Mouse (Mus musculus) embryo, embryonic 10.5 days (tissue): ENCODE measurements around the gene Cldn19.
A peak's percentile ranks its signal among the peaks of the same experiment; 100 is the strongest.

Experiments
- DNase-seq: peaks from one replicate; pipeline ENCODE4 v3.0.0-alpha.2; 2015; ENCODE audit warnings: low spot score

The Cldn19 gene

GRCm38 (mm10) chr4:119255351-119255750 is at the start of gene Cldn19:
TSS of gene Cldn19 (plus strand) at chr4:119255414.
- no peak for DNase-seq

- no peak for DNase-seq
These were observed 38.5 kb upstream of the Cldn19 start for GRCm38 (mm10) chr4:119216667-119217066.

DNA sequence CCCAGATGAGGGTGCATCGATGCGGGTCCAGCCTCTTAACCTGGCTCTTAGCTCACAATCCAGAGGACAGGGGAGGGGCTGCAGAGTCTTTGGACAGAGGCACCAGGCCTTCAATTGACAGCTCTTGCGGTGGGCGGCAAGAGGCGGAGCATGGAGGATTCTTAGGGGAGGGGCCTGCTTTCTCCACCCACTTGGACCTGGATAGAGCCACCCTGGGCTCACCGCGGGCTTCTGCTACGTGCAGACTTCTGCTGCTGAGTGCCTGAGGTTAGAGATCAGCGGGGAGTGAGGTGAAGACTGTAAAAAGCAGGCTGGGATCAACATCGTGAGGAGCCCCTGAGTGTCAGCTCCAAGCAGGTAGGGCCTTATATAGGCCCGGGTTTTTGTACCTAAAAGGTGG is 37.0 kb upstream of the Cldn19 start, which contains the start of gene Tmem269:
Tmem269 (minus strand) TSS at position 49 of the 400 bp plus-strand sequence.
- peak; percentile 44 for DNase-seq

DNA sequence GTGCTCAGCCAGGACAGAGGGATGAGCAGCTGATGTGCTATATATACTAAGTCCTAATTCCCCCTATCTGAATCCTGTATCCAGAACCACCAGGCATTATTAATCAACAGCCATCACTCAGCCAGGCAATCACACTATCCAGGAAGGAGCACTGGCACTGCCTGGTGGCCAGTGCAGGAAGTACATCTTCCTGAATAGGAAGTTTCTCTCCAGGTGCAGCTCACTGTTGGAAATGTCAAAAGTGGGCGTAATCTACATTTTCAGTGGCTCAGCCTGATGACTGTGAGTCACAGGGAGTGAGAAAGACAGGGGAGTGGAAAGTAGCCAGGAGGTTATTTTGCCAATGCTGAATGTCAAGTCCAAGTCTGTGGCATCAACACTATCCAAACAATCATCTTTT is 31.5 kb upstream of the Cldn19 start:
- peak; percentile 62 for DNase-seq

GRCm38 (mm10) chr4:119224534-119224933 is 30.7 kb upstream of the Cldn19 start:
- no peak for DNase-seq

DNA sequence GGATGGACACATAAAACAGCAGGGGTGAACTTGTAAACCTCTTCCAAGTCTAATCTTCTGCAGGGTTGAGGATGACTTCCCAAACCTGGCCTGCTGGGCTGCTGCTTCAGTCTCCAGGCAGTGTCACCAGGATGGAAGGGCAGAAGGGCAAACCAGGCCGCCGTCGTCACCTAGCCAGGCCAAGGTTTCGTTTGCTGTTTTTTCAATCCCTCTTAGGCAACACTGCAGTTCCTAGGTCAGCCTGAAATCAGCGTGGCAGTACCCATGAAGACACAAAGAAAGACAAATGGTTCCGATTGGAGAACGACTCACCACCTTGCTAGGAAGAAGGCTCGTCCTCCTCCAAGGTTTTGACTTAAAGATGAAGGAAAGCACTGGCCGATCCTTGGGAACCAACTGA is 29.5 kb upstream of the Cldn19 start:
- DNase-seq, result no peak

- DNase-seq, result no peak
These were observed 28.5 kb upstream of the Cldn19 start for GRCm38 (mm10) chr4:119226751-119227150.

GRCm38 (mm10) chr4:119232410-119233255 is 22.6 kb upstream of the Cldn19 start, which contains the start of the genes AU022252 and P3h1:
TSS of gene AU022252 (minus strand) at chr4:119232712.
TSS of gene P3h1 (plus strand) at chr4:119232915.
- peak; percentile 100 for DNase-seq

GRCm38 (mm10) chr4:119233256-119233901 is 21.8 kb upstream of the Cldn19 start:
- DNase-seq, result peak; percentile 83

DNA sequence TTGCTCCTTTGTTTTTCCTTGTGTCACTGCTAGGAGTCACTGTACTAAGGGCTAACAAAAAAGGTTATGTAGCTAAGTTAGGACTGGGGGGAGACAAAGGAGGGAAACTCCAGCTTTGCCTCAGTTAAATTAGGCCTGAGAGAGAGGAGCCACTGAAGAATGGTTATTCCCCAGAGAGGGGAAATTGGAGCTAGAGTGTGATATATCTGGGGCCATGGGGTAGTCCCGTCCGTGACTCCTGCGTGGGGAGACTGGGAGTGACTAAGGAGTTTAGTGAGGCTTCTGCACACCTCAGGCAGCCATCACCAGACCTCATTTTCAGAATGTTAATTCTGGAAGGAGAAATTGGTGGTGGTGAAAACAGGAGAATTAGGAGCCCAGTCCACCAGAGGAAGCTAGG is 20.9 kb upstream of the Cldn19 start:
- no peak for DNase-seq

DNA sequence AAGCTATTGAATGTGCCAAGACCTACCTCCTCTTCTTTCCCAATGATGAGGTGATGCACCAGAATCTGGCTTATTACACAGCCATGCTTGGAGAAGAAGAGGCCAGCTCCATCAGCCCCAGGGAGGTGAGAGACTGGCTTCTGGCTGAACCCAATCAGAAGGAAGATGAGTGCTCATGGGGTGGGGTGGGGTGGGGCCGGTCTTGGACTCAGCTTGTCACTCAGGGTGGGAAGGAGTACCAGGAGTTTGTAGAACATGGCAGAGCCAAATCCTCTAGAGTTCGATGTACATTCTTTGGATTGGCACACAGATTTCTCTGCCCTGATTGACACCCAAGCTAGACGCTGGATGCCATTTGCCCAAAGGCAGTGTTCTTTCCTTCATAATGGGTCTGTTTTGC is 16.6 kb upstream of the Cldn19 start:
- DNase-seq, result no peak

- DNase-seq, result peak; percentile 93
These were observed 16.0 kb upstream of the Cldn19 start for GRCm38 (mm10) chr4:119239181-119239682.

- DNase-seq, result no peak
These were observed 13.6 kb upstream of the Cldn19 start for GRCm38 (mm10) chr4:119241664-119242063.

DNA sequence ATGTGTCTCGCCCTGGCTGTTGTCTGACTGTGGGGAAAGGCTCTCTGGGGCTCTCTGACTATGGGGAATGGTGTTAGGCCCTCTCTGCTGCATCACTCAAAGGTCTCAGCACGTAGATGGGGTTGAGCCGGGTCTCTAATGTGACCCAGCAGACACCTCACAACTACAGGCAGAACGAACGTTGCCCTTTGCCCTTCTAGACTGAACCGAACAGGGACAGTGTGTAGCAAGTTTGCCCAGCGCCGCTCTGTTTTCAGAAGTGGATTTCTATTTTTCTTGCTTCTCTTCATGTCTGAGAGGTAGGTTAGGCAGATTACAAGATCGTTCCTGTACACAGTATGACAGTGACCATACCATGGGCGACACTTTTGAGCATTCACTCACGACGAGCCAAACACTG is 12.6 kb upstream of the Cldn19 start:
- DNase-seq, result no peak

- no peak for DNase-seq
These were observed 10.6 kb upstream of the Cldn19 start for GRCm38 (mm10) chr4:119244468-119245240.

DNA sequence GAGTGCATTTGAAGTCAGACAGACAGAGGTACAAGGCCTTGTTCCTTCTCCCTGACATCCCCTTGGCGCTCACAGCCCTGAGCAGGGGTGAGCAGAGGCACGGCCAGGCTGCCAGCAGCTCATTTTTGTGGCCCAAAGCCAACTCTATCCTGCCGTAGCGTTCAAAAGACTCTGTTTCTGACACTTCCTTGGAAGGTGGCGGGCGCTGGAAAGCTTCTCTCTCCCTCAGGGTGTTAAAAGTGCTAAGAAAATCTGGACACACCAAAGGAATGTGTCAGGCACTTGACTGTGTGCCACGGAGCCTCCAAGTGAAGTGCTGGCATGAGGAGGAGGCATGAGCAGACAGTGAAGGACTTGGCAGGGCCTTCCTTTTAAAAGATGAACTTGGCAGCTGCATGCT is 9.7 kb upstream of the Cldn19 start:
- no peak for DNase-seq

DNA sequence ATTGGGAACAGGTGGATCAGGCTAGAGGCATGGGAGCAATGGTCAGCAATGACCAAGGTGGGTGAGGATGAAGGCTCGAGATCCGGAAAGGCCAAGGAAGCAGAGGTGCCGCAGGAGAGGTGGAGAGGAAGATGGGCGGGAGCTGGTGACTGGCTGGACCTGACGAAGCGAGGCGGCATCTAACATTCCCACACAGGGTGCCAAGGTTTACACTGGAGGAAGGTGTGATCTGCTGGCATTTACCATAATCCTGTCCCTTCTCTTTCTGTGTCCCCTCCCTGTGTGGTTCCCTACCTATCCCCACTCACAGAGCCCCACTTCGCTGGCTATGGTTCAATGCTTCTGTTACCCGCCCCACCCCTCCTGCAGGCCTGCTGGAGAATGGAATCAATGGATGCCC is 9.3 kb upstream of the Cldn19 start:
- no peak for DNase-seq

DNA sequence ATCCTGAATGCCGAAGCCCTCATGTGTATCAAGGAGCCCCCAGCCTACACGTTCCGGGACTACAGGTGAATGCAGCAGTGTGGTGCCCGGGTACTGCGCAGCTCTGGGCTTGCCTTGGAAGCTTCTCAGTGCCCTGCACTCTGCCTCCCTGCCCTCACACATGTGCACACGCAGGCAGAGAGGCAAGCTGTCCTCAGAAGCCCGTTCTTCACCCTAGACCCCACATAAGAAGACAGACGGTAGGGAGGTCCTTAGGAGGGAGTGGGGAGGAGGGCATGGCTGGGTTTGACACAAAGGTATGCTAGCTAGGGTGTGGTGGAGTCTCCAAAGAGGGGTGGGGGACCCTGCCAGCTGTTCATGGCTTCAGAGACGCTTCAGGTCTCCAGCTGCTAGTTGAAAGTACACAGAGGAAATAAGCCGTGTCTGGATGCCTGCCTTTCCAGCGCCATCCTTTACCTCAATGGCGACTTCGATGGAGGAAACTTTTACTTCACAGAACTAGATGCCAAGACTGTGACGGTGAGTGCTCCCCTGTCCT is 8.5 kb upstream of the Cldn19 start:
- no peak for DNase-seq

- DNase-seq, result peak; percentile 77
These were observed 7.6 kb upstream of the Cldn19 start for GRCm38 (mm10) chr4:119247462-119248235.

- no peak for DNase-seq
These were observed 6.7 kb upstream of the Cldn19 start for GRCm38 (mm10) chr4:119248407-119248965.
